Mouse (Mus musculus) intestine, postnatal 0 days (tissue): Measurements from ENCODE around the gene Msi2. TPM values are rescaled to one million over a fixed set of nuclear protein-coding genes. Genes with fewer than 3 reads are reported as not detected.

ENCODE experiments used
- ATAC-seq: fragments of 200-750 bp; cut with Nextera tagmentation; 2 replicates; pipeline ENCODE4 v1.8.0; 2017; ENCODE audit warnings: mild to moderate bottlenecking, moderate TSS enrichment, moderate library complexity
- H3K27ac ChIP-seq: fragments of 300-500 bp; sonication (generic); 2 replicates; pipeline ENCODE4 v1.5.1; 2014; ENCODE audit warnings: mild to moderate bottlenecking, low read depth, low read length, moderate library complexity
- H3K27me3 ChIP-seq: fragments of 300-500 bp; sonication (generic); replicated peaks from 2 replicates; pipeline ENCODE4 v1.6.1; 2014; ENCODE audit warnings: low read length, mixed read lengths; ENCODE audit not compliant: control insufficient read depth, insufficient read depth
- H3K36me3 ChIP-seq: fragments of 300-500 bp; sonication (generic); 2 replicates; pipeline ENCODE4 v1.6.1; 2014; ENCODE audit warnings: mild to moderate bottlenecking, moderate library complexity; ENCODE audit not compliant: control insufficient read depth, insufficient read depth
- H3K4me1 ChIP-seq: fragments of 300-500 bp; sonication (generic); replicated peaks from 2 replicates; pipeline ENCODE4 v1.6.1; 2014; ENCODE audit warnings: antibody characterized with exemption, low read length, mixed read lengths; ENCODE audit not compliant: control insufficient read depth, insufficient read depth
- H3K4me2 ChIP-seq: fragments of 300-500 bp; sonication (generic); replicated peaks from 2 replicates; pipeline ENCODE4 v1.6.1; 2014; ENCODE audit warnings: low read depth, mild to moderate bottlenecking, moderate library complexity
- H3K4me3 ChIP-seq: fragments of 300-500 bp; sonication (generic); 2 replicates; pipeline ENCODE4 v1.5.1; 2014; ENCODE audit warnings: low read depth, low read length
- H3K9ac ChIP-seq: fragments of 300-500 bp; sonication (generic); 2 replicates; pipeline ENCODE4 v1.6.1; 2014; ENCODE audit warnings: mild to moderate bottlenecking, low read depth, low read length
- H3K9me3 ChIP-seq: fragments of 300-500 bp; sonication (generic); 2 replicates; pipeline ENCODE4 v1.6.1; 2016; ENCODE audit warnings: mixed run types; ENCODE audit not compliant: control insufficient read depth
- CTCF ChIP-seq: sonication (generic); IDR thresholded peaks from 2 replicates; pipeline ENCODE4 v1.5.1; 2016; ENCODE audit warnings: low read depth, mild to moderate bottlenecking, control low read depth, antibody characterized with exemption, moderate library complexity
- WGBS: fragments of 180-500 bp; shearing (Covaris S2); extraction: QIAGEN DNeasy Blood & Tissue Kit; methylation state at CpG from one replicate; pipeline ENCODE4 v1.1.7; 2014; 5-methylcytosine and 5-hydroxymethylcytosine counted together
- polyA plus RNA-seq: library from polyadenylated mRNA; unstranded; fragments of >200 nt; fragmentation: Nextera tagmentation; extraction: Ambion mirVana; gene quantifications from 2 replicates; pipeline ENCODE4 v1.2.1, GENCODE M21; 2015

Gene Msi2
- polyA plus RNA-seq, 1 experiment from 2014 or later, result 7.5 TPM

DNA sequence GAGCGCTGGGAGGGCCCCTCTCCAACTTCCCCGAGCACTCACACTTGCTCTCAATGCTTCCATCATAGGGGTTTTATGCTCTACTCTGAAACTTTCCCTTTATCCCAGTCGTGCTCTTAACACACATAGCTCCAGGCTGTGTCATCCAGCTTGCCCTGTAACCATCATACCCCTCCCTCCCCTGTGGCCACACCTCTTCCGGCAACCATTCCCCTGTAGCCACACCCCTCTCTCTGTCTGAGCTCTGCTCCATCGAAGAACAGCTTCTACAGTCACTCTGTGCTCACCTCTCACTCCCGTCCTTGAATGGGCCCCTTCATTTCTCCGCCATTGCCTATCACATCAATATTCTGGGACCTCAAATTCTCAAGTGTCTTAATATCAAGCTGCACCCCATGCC is 219.8 kb downstream of the Msi2 start:
- Histone ChIP-seq H3K9me3 (no peaks in the 10 kb centered on the region), H3K4me2 (no peak overlapping the region), H3K9ac (no peak overlapping the region), H3K27ac (no peak overlapping the region; the same call in 1 of the 2 replicates), H3K4me3 (no peak overlapping the region), H3K27me3 (no peaks in the 10 kb centered on the region), H3K36me3 (no peaks in the 10 kb centered on the region), H3K4me1 (0 out of 2 replicates have a peak, but pooled peaks cover 4% of the 10 kb centered on the region)
- 52% methylated on average over 7 of the region's 7 CpGs for WGBS
- ATAC-seq, result peak; percentile 60
- TF ChIP-seq CTCF, result no peak

DNA sequence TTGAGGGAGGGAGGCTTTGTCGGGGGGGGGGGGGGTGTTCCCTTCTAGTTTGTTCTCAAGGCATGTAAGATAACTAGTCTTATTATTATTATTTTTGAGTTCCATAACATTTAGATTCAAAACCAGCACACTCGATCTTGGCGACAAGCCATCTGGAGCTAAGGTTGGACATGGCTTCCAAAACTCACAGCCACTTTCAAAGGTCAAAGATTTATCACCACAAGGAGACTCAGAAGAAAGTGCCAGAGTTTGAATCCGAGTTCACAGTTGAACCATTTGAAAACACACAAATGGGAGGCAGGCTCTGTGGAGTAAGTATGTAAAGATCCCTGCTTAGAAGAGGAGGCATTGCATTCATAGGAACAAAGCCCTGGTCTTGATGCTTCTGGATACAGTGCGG is 221.9 kb downstream of the Msi2 start:
- Histone ChIP-seq H3K4me1 (0 out of 2 replicates have a peak, but pooled peaks cover 4% of the 10 kb centered on the region), H3K4me3 (no peak overlapping the region)

DNA sequence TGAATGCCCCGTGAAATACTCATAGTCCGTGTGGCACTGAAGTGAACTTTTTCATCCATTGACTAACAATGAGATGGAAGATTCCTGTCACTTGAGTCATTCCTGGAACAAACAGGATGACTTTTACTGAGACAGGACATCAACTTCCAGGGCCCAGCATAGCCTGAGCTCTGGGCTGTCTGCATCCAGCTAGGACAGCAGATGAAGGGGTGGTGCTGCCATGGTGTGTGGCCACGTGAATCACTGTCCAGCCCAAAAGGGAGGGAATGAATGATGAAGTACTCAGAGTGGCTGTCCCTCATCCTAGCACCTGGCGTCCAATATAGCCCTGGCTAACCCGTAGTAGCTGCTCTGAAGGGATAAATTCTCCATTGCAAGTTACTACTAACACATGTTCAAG is 222.6 kb downstream of the Msi2 start:
- 0 out of 2 replicates have a peak, but pooled peaks cover 4% of the 10 kb centered on the region for H3K4me1 ChIP-seq
- no peak for TF ChIP-seq CTCF
- 82% methylated on average over 5 of the region's 5 CpGs for WGBS
- no peak for ATAC-seq
- H3K27me3 ChIP-seq, result no peaks in the 10 kb centered on the region
- no peaks in the 10 kb centered on the region for H3K36me3 ChIP-seq
- no peak overlapping the region for H3K4me3 ChIP-seq
- H3K9me3 ChIP-seq, result no peaks in the 10 kb centered on the region
- no peak overlapping the region for H3K27ac ChIP-seq
- H3K4me2 ChIP-seq, result no peak overlapping the region
- H3K9ac ChIP-seq, result no peak overlapping the region

More for the DNA sequence above, 221.9 kb downstream of the Msi2 start:
- Histone ChIP-seq H3K36me3 (no peaks in the 10 kb centered on the region), H3K9ac (no peak overlapping the region), H3K9me3 (no peaks in the 10 kb centered on the region), H3K4me2 (no peak overlapping the region), H3K27me3 (no peaks in the 10 kb centered on the region), H3K27ac (no peak overlapping the region)
- TF ChIP-seq CTCF, result no peak
- 73% methylated on average over 5 of the region's 5 CpGs for WGBS
- ATAC-seq, result no peak

DNA sequence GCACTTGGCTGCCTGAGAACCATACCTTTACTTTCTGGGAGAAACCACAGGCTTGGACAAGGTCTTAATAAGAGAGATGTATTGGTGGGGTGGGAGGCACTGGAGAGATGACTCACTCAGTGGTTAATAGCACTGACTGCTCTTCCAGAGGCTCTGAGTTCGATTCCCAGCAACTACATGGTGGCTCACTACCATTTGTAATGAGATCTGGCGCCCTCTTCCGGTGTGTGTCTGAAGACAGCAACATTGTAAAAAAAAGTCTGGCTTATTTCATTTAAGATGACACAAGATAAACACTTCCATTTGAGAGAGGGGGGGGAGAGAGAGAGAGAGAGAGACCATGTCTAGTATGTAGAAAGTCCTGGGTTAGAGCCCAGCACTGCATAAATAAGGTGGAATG is 223.3 kb downstream of the Msi2 start:
- no peak overlapping the region for H3K9ac ChIP-seq
- TF ChIP-seq CTCF, result peak; percentile 27; the same call in 1 of the 2 replicates
- H3K36me3 ChIP-seq, result no peaks in the 10 kb centered on the region
- no peak overlapping the region for H3K4me2 ChIP-seq
- no peak for ATAC-seq
- no peak overlapping the region for H3K27ac ChIP-seq
- WGBS, result 68% methylated on average over 3 of the region's 3 CpGs
- H3K4me1 ChIP-seq, result 0 out of 2 replicates have a peak, but pooled peaks cover 4% of the 10 kb centered on the region
- H3K9me3 ChIP-seq, result no peaks in the 10 kb centered on the region
- no peak overlapping the region for H3K4me3 ChIP-seq
- H3K27me3 ChIP-seq, result no peaks in the 10 kb centered on the region

DNA sequence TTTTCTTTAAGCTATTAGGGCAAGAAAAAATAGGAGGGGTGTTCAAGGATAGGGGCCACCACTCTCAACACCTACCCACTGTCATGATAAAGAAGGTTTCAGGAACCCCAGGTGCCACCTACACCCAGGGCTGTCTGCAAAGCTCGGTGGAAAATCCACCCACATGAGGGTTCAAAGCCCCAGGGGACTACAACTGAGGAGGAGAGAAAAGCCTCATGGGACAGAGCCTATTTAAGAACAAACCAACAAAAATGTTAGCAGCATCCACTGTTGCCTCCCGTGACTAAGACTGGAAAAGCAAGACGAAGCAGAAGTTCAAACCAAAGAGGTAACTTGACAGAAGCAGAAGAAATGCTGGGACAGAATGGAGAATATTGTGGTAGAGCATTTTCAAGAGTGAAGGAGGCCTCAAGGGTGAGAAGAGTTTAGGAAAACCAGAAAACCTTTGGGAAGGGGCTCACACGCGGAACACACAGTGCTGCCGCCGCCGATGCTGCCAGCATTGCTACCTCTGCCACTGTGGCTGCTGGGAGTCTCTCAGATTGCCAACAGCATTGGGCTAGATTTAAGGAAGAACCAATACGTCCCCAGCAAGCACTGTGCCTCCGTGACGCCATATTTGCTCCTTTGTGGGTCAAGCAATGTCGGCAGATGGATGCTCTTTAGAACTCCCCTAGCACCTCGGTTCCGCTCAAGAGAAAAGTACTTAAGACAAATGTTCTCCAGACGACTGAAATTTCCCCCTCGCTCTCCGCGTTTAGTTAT is 224.3 kb downstream of the Msi2 start:
- H3K36me3 ChIP-seq, result no peaks in the 10 kb centered on the region
- no peak overlapping the region for H3K27ac ChIP-seq
- no peak overlapping the region for H3K4me2 ChIP-seq
- H3K4me1 ChIP-seq, result 0 out of 2 replicates have a peak, but pooled peaks cover 4% of the 10 kb centered on the region
- H3K4me3 ChIP-seq, result no peak overlapping the region
- H3K27me3 ChIP-seq, result no peaks in the 10 kb centered on the region
- H3K9ac ChIP-seq, result no peak overlapping the region
- H3K9me3 ChIP-seq, result no peaks in the 10 kb centered on the region
- no peak for ATAC-seq
- no peak for TF ChIP-seq CTCF
- 83% methylated on average over 18 of the region's 18 CpGs for WGBS

DNA sequence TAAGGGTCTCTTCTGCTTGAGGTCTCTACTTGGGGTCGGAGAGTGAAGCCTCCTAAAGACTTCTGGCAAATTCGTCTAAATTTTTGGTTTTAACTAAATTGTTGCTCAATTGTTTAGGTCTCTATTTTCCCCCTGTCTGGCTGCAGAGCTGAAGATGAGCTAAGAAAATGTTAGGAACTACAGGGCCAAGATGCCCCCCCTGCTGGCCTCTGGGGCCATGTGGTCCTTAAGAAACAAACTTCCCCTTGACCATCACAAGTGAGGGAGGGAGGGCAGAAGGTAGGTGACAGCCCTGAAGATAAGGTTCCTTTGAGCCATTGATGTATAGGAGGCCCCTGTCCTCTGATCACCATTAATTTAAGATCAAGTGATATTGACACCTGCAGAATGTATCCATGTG is 225.7 kb downstream of the Msi2 start:
- WGBS, result 76% methylated on average over 2 of the region's 2 CpGs
- TF ChIP-seq CTCF, result 0 out of 2 replicates have a peak, but pooled peaks have one; percentile 5
- Histone ChIP-seq H3K4me2 (no peak overlapping the region), H3K4me3 (no peak overlapping the region), H3K9me3 (no peaks in the 10 kb centered on the region), H3K27me3 (no peaks in the 10 kb centered on the region), H3K9ac (no peak overlapping the region), H3K4me1 (no peaks in the 10 kb centered on the region), H3K27ac (no peak overlapping the region), H3K36me3 (no peaks in the 10 kb centered on the region)
- ATAC-seq, result no peak
